Mouse (Mus musculus) retina, postnatal 1 day (tissue): Measurements from ENCODE around the gene 5830473C10Rik.

Experiments
- DNase-seq: peaks from one replicate; pipeline ENCODE4 v3.0.0-alpha.2; 2012

Gene 5830473C10Rik

DNA sequence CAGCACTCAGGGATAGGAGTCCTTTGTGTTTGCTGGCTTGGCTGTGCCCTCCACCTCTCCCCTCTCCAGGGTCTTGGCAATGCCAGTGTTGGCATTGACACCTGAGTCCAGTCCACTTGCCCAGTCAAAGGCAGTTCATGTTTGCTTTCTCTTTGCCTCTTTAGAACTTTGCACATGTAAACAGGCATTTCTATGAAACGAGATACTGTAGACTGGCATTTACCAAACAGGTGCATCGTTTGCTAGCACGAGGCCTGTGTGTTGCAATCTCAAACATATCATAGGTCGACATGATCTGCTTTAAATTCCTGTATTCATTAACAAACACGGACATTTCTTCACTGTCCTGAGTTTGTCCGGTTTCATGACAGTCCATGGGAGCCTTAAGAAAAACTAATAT, at the start of gene 5830473C10Rik:
TSS of gene 5830473C10Rik (plus strand) at position 365 of the 400 bp plus-strand sequence.
- no peak for DNase-seq

- no peak for DNase-seq
Observed at GRCm38 (mm10) chr5:90512288-90512955, 48.5 kb upstream of the 5830473C10Rik start.

DNA sequence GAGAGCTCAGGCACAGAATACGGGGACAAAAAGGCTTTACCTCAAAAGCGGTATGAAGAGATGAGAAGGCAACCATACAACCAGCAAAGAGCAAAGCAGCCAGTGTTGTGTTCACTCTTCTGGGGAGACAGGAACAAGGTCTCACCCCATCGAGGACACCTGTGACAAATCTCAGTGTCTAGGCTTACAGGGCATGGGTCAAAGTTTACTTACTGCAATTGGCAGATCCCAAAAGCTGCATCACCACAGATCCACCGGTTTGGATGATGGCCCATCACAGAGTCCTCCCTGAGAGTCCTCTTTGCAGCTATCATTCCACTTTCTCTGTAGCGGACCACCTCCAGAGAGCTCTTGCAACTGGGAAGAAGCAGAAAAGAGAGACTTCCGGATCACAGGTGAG, 45.3 kb upstream of the 5830473C10Rik start:
- DNase-seq, result no peak

- no peak for DNase-seq
Observed at GRCm38 (mm10) chr5:90518356-90519100, 42.4 kb upstream of the 5830473C10Rik start, which contains the start of gene Afm. Afm (plus strand) TSS chr5:90518932.

- DNase-seq, result no peak
Observed at GRCm38 (mm10) chr5:90551191-90551590, 9.7 kb upstream of the 5830473C10Rik start.

DNA sequence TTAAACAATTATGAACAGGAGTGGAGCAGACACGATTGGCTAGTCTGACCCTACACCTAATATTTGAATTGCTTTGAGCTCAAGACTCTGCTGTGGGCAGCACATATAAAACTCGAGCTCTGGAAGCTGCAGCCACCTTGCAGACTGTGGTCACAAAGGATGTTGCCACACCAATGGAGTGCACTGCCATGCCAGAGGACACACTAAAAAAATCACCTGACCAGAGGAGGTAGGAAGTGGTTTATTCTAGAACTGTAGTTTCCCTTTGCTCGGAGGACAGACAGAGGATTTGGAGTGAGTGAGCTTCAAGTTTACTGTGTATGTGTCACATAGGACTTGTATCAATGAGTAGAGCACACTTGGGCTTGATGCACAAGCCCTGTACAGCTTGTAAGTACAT, 4.9 kb upstream of the 5830473C10Rik start:
- DNase-seq, result no peak

DNA sequence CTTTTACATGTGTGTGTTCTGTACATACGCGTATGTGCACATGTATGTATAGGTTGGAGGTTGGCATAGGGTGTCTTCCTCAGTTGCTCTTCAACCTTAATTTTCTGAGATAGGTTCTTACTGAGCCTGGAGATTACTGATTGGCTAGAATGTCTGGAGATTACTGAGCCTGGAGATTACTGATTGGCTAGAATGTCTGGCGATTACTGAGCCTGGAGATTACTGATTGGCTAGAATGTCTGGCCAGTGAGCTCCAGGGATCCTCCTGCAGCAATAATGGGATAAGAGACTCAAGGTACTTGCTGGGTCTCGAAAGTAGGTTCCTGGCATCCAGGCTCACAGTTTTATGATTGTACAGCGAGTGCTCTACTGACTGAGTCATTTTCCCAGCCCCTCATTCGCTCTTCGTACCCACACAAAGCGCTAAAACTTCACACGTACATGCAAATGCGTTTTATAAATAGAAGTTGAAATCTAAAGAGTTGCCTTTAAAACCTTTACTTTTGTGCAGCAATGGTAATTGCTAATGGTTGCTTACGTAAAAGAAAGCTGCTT, 891 bp downstream of the 5830473C10Rik start:
- no peak for DNase-seq

DNA sequence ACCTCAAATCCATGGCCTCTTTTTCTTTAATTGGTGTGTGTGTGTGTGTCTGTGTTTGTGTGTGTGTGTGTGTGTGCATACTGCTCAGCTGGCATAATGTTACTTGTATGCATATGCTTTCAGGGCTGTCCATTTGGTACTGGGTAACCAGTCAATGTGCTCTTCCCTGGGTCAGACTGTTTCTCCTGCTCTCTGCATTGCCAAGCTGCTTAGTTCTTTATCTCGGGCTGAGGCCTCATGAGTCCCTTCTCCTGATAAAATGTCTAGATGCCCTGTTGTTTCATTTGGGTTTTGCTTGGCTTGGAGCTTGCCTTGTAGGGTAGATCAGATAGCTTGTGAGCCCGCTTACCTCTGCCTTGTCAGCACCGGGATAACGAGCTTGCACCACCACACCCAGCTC, 2.0 kb downstream of the 5830473C10Rik start:
- DNase-seq, result peak; percentile 37

GRCm38 (mm10) chr5:90564161-90564560, 3.3 kb downstream of the 5830473C10Rik start:
- no peak for DNase-seq

DNA sequence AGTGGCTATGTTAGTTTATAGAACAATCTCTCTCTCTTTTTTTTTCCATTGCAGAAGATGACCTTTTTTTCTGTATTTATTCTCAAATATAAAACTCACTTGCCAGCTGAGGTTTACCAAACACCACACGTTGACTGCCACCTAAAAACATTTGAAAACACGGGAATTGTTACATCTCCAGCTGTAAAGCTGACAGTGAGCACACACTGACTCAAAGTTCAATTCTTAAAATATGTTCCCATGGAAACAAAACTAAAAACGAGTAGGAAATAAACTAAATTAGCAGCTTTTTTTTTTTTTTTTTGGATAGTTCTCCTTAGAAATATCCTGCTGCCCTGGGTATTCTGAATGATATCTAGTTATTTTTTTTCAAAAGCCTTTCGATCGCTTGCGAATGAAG, 4.3 kb downstream of the 5830473C10Rik start:
- DNase-seq, result no peak

DNA sequence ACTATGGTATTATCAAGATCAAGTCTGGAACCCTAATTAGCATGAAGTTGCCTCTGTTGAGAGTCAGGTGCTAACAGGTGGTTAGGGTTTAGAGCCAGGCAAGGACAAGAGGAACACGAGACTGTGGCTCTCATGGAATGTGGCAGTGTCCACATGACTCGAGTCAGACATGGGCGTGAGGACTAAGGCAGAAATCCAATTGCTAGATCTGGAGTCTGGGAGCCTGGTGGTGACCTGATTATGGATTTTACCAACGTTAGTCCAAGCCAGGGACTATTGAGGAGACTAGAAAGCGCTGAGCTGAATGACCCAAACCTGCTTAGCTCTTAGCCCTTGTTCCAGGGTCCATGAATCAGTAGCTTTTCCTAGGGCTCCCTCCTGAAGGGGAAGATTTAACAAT, 6.9 kb downstream of the 5830473C10Rik start:
- DNase-seq, result no peak

- DNase-seq, result no peak
Observed at GRCm38 (mm10) chr5:90568338-90568737, 7.4 kb downstream of the 5830473C10Rik start.

- DNase-seq, result no peak
Observed at GRCm38 (mm10) chr5:90571216-90571615, 10.3 kb downstream of the 5830473C10Rik start.

GRCm38 (mm10) chr5:90577751-90578150, 16.8 kb downstream of the 5830473C10Rik start:
- DNase-seq, result no peak

- DNase-seq, result no peak
Observed at GRCm38 (mm10) chr5:90579556-90579955, 18.6 kb downstream of the 5830473C10Rik start.

DNA sequence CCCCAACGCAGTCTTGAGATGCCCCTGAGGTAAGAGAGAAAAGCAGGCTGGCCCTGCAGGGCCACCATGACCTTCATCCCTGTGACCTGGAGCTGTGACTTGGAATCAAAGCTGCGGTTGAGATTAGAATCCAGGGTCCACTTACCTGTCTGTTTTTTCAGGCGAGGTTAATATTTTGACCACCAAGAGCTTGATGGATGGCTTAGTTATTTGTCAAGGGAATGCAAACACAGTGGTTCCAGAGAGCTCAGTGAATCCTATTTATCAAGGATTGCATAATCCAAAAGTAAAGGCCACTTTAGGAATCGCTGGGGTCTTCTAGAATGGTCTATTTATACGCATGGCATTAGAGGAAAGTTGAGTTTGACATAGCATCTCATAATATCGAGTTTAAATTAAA, 21.3 kb downstream of the 5830473C10Rik start:
- DNase-seq, result no peak

GRCm38 (mm10) chr5:90584799-90585198, 23.9 kb downstream of the 5830473C10Rik start:
- DNase-seq, result no peak

- no peak for DNase-seq
Observed at GRCm38 (mm10) chr5:90586511-90586910, 25.6 kb downstream of the 5830473C10Rik start.

DNA sequence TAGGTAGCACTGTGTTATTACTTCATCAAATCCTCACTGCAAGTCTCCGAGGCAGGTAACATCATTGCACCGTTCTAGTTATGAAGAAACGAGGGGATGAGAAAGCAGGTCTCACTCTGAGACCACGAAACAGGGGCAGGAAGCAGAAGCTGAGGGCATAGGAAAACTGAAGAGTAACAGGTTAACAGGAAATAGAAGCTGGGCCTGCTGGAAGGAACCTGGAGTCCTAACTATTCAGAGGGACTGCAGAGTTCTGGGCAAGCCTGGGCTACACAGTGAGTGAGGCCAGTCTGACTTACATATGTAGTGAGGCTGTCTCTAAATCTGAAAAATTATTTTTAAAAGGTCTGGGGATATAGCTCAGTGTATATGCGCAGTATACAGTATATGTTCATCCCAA, 27.2 kb downstream of the 5830473C10Rik start:
- DNase-seq, result no peak

DNA sequence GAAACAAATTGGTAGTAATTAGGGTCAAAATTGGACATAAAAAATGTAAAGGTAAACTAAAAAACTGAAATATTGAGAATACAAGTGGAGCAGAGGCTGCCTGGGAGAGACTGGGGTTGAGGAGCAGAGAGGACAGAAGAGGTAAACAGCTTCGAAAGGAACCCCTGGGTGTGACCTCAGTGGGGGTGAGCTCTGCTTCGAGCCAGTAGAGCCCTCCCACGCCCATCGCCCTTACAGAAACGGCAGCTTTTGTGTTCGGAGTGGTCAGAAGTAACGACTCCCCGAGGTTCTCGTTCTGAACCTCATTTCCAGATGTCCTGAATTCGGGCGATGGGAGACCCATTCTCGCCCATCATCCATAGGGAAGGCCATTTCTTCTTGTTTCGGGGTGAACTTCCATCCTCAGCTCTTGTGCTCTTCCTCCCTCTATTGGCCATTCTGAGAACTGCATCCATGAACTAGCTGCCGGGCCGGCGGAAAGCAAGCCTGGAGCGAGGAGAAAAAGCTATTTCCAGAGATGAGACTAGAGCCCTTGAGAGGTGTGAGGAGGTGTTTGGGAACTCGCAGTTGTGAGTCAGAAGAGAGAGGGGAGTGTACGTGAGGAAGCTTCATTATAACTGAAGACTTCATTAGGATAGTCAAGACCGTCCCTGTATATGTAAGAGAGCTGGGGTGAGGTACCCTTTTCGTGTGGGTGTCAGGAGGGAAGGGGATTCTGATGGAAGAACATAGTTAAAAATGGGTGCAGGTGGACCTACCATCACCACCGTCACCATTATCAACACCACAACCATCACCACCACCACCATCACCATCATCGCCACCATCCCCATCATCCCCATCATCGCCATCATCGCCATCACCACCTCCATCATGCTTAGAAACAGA, 28.0 kb downstream of the 5830473C10Rik start:
- peak; percentile 86 for DNase-seq

GRCm38 (mm10) chr5:90590676-90591075, 29.8 kb downstream of the 5830473C10Rik start:
- no peak for DNase-seq

DNA sequence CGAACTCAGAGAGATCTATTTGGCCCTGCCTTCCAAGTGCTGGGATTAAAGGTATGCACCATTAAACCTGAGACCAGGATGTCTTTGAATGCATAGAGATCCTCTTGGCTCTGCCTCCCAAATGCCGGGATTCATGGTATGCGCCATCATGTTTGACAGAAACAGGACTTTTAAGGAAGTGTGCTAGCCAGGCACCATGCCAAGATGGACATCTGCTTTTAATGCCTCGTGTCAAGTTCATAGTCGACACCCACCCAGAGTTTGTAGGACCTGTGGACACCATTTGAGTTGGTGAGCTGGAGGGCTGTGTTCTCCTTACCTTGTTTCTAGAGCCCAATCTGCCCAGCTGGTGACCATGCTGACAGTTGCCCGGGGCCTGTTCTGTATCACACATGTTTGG, 31.0 kb downstream of the 5830473C10Rik start:
- DNase-seq, result no peak

GRCm38 (mm10) chr5:90594945-90595344, 34.0 kb downstream of the 5830473C10Rik start:
- no peak for DNase-seq
